Mouse (Mus musculus) heart, postnatal 0 days (tissue): ENCODE results near the gene Maip1.

Source experiments
- CTCF ChIP-seq: IDR thresholded peaks from 2 replicates; pipeline ENCODE4 v1.5.1; 2016; ENCODE audit warnings: antibody characterized with exemption, control low read depth, low read depth
- EP300 ChIP-seq: IDR thresholded peaks from 2 replicates; pipeline ENCODE4 v1.6.1; 2016; ENCODE audit warnings: antibody characterized with exemption, low read depth

GRCm38 (mm10) chr1:57440771-57441170 lies 34.6 kb downstream of the Maip1 start:
- TF ChIP-seq CTCF = no peak
- no peak for TF ChIP-seq EP300
